Mouse (Mus musculus): ENCODE measurements around the gene Bcar3.

The Bcar3 gene

GRCm38 (mm10) chr3:122292300-122293222 lies 1.4 kb upstream of the Bcar3 start:
- peak; percentile 96 for DNase-seq

- no peak for DNase-seq
These were observed 548 bp upstream of the Bcar3 start for GRCm38 (mm10) chr3:122293223-122293953.

DNA sequence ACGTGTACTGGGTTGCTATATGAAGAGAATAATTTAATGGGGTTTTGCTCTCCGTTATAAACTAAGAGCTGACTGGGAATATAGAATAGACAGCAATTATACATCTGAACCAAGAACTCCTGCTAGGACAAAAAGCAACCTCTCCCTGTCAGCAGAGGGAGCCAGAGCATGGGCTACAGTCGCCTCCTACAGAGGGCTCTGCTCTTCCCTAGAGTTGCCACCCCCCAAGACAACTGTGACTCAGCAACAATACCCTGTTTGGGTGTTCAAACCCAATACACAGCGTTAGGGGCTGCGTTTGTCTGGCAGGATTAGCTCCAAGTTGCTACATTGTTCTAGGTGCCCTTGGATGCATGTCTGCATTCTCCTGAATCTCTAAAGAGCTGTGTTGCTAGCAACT lies 1.6 kb downstream of the Bcar3 start:
- DNase-seq: peak; percentile 52

DNA sequence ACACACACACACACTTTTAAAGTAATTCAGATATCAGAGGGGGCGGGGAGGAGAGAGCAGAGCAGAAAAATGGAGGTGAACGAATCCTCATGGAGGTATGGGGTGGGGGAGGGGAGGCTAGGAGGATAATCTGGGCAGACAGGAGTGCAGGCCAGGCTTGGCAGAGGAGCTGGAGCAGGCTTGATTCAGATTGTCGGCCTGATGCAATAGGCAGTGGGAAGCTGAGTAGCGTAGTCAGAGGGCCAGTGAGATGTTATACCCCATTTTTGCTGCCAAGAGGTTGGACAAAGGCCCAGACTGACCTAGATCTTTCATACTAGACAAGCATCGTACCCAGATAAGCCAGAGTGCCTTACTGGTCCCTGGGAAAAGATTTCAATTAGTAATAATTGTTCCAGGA lies 3.0 kb downstream of the Bcar3 start:
- DNase-seq: no peak

DNA sequence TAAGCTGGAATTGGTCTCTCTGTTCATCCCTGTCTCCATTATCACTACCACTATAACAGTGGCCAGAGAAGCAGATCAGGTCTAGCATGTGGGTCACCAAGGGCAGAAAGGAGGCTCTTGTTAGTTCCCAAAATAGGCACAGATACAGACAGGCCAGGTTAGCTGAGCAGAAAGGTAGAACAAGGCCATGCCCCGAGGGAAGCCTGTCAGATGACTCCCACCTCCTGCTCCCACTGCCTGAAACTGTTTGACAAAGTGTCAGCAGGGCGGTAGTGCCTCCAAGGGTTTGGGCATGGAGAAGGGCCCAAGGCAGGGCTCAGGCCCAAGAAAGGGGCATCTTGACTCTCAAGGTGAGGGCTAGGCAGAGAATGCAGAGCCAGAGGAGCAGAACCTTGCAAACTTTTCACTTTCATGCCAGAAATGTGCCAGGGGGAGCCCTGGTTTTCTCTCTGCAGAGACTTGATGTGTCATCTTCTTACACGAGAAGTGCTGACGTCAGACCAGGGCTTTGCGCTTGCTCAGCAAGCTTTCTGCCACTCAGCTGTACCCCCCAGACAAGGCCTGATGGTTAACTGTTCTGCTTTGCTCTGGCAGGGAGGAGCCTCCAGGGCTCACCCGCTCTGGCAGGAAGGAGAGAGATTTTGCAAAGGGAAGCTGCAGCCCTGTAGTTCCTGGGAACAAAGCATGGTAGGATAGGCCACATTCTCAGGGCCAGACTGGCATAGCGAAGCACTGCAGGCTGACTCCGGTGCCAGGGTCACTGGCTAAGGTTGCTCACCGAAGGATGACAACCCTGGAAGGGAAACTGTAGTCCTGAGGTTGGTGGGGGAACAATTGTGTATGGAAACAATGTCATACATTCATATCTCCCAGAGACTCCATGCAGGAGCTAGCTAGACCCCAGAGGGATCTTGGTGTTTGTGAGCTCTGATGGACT lies 7.3 kb downstream of the Bcar3 start:
- DNase-seq: peak; percentile 52

DNA sequence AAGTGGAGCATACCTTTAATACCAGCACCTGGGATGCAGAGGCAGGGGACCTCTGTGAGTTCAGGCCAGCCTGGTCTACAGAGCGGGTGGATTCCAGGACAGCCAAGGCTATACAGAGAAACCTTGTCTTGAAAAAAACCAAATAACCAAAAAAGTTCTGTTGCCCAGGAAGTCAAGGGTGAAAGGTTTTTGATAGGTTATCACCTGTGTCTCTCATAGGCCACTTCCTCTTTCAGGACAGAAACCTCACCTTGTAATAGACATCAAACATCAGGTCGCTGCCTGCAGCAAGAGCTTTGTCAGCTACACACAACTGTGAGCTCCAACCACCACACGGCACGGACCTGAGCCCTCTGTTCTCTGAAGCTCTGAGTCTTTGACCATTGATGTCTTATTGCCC lies 10.6 kb downstream of the Bcar3 start:
- DNase-seq: no peak

DNA sequence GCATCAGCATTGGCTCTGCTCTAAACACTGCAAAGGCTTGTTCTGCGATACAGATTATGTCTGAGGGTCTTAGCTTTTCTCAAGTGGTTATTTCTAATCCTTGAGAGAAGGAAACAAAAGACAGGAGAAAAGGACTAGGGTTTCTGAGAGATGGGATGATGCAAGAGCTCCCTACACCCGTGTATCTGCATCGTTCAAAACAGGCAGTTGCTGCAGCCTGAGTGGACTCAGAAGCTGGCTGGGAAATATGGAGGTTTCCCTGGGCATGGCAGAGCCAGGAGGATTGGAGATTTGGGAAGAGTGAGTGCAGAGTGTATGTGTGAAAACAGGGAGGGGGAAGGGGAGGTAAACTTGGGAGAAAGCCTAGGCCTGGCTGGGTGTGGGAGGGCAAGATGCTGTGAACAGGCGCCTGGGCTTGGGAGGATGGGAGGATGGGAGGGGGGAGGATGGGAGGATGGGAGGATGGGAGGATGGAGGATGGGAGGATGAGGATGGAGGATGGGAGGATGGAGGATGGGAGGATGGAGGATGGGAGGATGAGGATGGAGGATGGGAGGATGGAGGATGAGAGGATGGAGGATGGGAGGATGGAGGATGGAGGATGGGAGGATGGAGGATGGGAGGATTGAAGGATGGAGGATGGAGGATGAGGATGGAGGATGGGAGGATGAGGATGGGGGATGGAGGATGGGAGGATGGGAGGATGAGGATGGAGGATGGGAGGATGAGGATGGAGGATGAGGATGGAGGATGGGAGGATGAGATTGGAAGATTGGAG lies 14.1 kb downstream of the Bcar3 start:
- DNase-seq: no peak

GRCm38 (mm10) chr3:122308981-122309380 lies 15.0 kb downstream of the Bcar3 start:
- DNase-seq: no peak

GRCm38 (mm10) chr3:122312078-122312477 lies 18.1 kb downstream of the Bcar3 start:
- DNase-seq: peak; percentile 91

- peak; percentile 14 for DNase-seq
These were observed 19.1 kb downstream of the Bcar3 start for GRCm38 (mm10) chr3:122312936-122313629.

- no peak for DNase-seq
These were observed 20.0 kb downstream of the Bcar3 start for GRCm38 (mm10) chr3:122313936-122314335.

- no peak for DNase-seq
These were observed 22.7 kb downstream of the Bcar3 start for GRCm38 (mm10) chr3:122316621-122317020.

- no peak for DNase-seq
These were observed 23.4 kb downstream of the Bcar3 start for GRCm38 (mm10) chr3:122317339-122317738.

DNA sequence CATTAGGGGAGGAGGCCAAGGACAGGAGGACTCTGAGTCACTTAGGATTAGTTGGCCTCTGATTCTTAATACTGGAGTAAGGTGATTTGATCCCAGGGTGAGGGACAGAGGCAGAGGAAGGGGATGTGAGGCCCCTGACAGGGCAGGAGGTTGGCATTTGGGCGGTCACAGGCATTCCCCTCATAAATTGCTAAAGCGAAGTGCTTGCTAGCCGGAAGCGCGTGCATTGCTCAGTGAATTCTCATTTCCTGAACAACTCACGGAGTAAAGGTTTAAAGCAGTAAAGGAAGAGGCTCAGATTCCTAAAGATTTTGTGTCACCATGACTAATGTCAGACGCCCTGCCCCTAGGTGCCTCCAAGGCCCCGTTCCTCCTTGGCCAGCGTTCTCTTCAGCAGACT lies 28.3 kb downstream of the Bcar3 start:
- DNase-seq: no peak

GRCm38 (mm10) chr3:122323841-122324240 lies 29.9 kb downstream of the Bcar3 start:
- DNase-seq: peak; percentile 48

- DNase-seq: peak; percentile 23
These were observed 30.6 kb downstream of the Bcar3 start for GRCm38 (mm10) chr3:122324528-122324927.

- DNase-seq: no peak
These were observed 36.5 kb downstream of the Bcar3 start for GRCm38 (mm10) chr3:122330484-122330883.

DNA sequence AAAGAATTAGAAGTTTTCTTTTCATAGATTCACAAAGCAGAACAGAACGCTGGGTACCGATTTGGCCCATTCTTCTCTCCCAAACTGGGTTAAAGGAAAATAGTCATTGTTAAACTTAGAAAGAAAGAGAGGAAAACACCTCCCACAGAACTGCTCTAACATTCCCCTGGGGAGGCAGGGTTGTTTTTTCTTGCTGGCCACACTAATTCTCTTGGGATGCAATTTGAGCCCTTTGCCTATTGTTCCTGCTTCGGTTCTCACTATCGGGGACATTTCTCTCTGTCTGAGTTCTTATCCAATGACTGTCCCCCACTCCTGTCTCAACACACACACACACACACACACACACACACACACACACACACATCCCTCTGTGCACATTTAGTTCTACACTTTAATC lies 39.6 kb downstream of the Bcar3 start:
- no peak for DNase-seq

GRCm38 (mm10) chr3:122333902-122334301 lies 40.0 kb downstream of the Bcar3 start:
- DNase-seq: no peak

DNA sequence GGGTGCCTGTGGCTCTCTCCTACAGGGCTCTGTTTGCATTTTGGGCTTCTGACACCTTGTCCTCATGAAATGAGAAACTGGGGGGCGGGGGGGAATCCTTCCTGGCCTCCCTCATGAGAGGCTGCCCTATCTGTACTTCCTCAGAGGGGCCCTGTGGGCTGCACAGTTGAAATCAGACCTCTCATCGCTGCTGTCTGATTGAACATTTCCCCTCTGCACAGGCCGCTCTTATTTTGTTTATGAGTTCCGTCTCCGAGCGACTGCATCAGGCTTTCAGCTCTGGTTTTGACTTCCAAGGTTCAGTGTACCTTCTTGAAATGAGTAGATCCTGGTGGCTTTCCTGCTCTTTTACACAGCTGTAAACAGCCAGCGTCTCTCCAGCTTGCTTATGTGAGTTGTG lies 40.4 kb downstream of the Bcar3 start:
- DNase-seq: no peak

DNA sequence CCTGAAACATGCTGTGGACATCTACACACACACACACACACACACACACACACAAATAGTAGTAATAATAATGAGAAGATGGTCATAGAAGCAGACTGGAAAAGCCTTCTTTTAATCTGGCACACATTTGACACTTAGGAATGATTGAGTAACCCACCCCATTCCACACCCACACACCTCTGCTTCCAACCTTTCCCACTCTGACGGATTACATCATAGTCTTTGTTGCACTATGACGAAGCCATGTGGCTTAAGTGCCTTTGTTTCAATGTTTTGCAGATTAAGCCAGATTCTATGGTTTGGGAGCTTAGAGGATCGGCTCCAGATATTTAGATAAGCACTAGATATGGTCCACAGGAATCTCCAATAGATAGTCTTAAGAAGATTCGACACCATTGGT lies 42.1 kb downstream of the Bcar3 start:
- no peak for DNase-seq

All from kidney, adult 9 months (tissue).